Mouse (Mus musculus): ENCODE measurements around the gene Rpl36a-ps1. TPM values are rescaled to one million over a fixed set of nuclear protein-coding genes. Genes with fewer than 3 reads are reported as not detected.

Rpl36a-ps1 gene
- polyA plus RNA-seq (2012): 0.48 TPM in 1 of 2 replicates, not detected in the other

DNA sequence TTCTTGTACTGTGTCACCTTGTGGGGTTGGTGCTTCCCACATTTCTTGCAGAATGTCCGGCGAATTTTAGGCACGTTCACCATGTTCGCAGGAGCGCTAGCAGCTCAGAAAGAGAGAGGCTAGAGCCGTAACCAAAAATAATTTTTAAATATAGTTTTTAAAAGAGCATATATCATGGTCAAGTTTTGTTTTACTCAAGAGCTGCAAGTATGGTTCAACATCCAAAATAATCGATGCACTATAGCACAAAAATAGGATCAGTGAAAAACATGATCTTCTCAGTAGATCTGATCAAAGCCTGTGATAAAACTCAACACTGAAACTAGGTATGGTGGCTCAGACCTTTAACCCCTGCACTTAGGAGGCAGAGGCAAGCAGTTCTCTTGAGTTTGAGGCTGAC, at the start of gene Rpl36a-ps1:
Gene Rpl36a-ps1 (minus strand): TSS at position 101 of the 400 bp plus-strand sequence.
- no peak for TF ChIP-seq GATA1 (IDR thresholded peaks at IDR 0.05; ENCODE audit: low read length)

- TF ChIP-seq GATA1 (IDR thresholded peaks at IDR 0.05; ENCODE audit: low read length): no peak
Observed at GRCm38 (mm10) chr14:99043499-99043898, 49.4 kb upstream of the Rpl36a-ps1 start.

- TF ChIP-seq GATA1 (IDR thresholded peaks at IDR 0.05; ENCODE audit: low read length): no peak
Observed at GRCm38 (mm10) chr14:99041416-99041815, 47.3 kb upstream of the Rpl36a-ps1 start.

GRCm38 (mm10) chr14:99037703-99038102, 43.6 kb upstream of the Rpl36a-ps1 start:
- no peak for TF ChIP-seq GATA1 (IDR thresholded peaks at IDR 0.05; ENCODE audit: low read length)

GRCm38 (mm10) chr14:99036039-99036438, 41.9 kb upstream of the Rpl36a-ps1 start:
- TF ChIP-seq GATA1 (IDR thresholded peaks at IDR 0.05; ENCODE audit: low read length): no peak

- TF ChIP-seq GATA1 (IDR thresholded peaks at IDR 0.05; ENCODE audit: low read length): no peak
Observed at GRCm38 (mm10) chr14:99032596-99032995, 38.5 kb upstream of the Rpl36a-ps1 start.

- TF ChIP-seq GATA1 (IDR thresholded peaks at IDR 0.05; ENCODE audit: low read length): no peak
Observed at GRCm38 (mm10) chr14:99031337-99031873, 37.3 kb upstream of the Rpl36a-ps1 start.

GRCm38 (mm10) chr14:99029987-99030386, 35.9 kb upstream of the Rpl36a-ps1 start:
- TF ChIP-seq GATA1 (IDR thresholded peaks at IDR 0.05; ENCODE audit: low read length): no peak

DNA sequence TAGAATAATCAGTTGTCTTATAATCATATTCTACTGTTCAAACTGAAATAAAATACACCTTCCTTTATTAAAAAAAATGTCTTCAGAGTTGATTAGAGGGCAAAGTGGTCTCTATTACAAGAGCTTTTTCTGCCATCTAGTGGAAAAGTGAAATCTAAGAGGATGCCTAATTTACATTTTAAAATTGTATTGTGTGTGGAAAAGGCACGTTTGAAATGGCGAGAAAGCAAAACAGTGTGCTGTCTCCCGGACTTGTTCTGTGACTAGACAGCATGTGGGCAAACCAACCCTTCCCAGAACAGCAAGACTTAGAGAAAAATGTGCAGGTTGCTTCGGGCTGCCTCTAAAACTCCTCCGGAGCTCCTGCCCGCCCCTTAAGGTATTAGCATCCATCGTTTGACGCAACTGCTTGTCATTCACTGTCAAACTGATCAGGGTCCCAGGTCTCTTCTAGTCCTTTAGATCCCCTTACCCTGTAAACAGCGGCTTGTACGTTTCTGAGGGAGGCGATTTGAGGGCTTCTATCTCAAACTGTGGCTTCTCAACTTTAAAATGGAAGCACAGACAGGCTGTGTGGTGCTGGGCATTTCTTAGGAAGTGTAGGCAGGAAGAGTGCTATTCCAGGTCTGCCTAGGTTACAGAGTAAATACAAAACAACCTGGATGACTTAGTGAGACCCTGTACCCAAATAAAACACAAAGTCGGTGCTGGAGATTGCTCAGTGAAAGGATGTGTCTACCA, 28.4 kb upstream of the Rpl36a-ps1 start:
- no peak for TF ChIP-seq GATA1 (IDR thresholded peaks at IDR 0.05; ENCODE audit: low read length)

DNA sequence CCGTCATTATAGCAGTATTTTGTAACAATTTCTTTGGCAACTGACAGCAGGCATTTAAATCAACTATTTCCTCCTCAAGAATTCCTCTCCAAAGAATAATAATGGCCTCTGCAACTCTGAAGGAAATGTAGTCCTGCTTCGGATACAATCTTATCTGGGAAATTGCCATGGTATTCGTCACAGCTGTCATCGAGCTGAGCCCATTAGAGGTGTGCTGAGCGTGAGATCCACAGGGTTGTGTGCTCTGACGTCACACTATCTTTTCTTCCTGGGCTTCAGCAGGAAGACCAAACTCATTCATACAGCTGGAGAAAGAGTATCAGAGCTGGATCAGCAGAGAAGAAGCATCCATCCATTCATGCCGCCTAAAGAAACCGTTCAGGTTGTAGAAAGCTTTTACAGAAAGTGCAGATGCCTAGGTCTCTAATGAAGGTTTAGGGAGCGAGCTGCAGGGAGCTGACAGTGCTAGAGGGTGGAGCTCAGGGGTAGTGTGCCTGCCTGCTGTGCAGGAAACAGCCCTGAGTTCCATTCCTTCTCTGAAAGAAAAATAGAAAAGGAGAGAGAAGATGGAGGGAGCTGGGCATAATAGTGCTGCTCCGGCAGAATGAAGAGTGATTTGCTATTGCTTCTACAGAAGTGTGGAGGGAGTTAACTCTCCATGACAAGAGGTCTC, 25.2 kb upstream of the Rpl36a-ps1 start:
- TF ChIP-seq GATA1 (IDR thresholded peaks at IDR 0.05; ENCODE audit: low read length): no peak

DNA sequence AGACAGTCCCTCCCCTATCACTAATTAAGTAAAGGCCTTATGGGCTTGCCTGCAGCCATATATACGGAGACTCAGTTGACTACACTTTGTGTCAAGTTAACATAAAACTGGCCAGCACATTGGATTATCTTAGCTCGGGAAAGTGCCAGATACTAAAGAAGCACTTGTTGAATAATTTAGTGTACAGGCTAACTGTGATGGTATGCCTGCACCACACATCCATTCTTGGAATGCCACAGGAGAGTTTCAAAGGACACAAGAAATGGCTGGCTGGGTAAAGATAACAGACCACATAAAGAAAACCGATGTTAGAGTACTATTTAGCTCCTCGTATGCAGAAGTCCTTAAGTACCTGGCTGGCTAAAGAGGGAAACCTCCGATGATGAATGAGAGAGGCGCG, 24.6 kb upstream of the Rpl36a-ps1 start:
- TF ChIP-seq GATA1 (IDR thresholded peaks at IDR 0.05; ENCODE audit: low read length): no peak

GRCm38 (mm10) chr14:99010920-99011313, 16.8 kb upstream of the Rpl36a-ps1 start:
- no peak for TF ChIP-seq GATA1 (IDR thresholded peaks at IDR 0.05; ENCODE audit: low read length)

- no peak for TF ChIP-seq GATA1 (IDR thresholded peaks at IDR 0.05; ENCODE audit: low read length)
Observed at GRCm38 (mm10) chr14:99010224-99010919, 16.3 kb upstream of the Rpl36a-ps1 start.

GRCm38 (mm10) chr14:98992482-98992881, 1.6 kb downstream of the Rpl36a-ps1 start:
- no peak for TF ChIP-seq GATA1 (IDR thresholded peaks at IDR 0.05; ENCODE audit: low read length)

DNA sequence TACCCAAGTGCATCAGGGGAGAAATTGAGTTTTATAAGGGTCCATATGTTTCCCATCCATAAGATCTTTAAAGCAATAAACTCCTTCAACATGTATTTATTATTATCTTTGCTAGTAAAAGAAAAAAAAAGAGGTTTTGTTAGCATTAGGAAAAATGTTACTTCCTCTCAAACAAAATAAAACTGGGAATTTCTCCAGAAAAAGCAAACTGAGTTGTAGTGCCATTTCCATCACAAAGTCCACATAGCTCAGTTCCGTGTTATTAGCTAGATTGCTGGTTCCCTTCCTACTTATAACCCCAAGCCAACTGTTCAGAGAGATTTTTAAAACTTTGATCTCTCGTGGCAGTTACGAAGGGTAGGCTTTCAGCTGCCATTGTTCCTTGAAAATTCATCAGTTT, 3.5 kb downstream of the Rpl36a-ps1 start:
- TF ChIP-seq GATA1 (IDR thresholded peaks at IDR 0.05; ENCODE audit: low read length): no peak

GRCm38 (mm10) chr14:98989818-98990217, 4.3 kb downstream of the Rpl36a-ps1 start:
- no peak for TF ChIP-seq GATA1 (IDR thresholded peaks at IDR 0.05; ENCODE audit: low read length)
